ENCODE assay signal across 9 mouse cellular contexts in the genomic region with DNA sequence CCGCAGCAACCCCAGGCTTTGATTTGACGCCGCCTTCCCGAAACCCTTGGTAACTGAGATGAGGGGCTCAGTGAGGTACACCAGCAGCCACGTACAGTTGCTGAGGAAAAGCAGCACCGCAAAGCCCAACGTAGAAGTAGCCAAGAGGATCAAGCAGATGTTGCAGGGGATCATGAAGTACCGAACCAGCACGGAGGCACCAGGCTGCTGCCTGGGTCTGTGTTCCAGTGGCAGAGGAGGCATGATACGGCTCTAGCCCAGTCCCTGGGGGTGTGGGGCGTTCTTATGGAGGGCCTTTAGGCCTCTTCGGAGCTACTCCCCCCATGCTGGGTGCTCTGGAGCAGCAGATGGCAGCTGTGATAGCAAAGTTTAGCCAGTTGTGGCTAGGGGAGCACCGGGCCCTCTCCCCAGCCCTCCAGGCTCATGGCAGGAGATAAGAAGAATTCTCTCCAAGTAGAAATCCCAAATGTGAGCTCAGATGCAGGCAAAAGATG. TPM values are rescaled to one million over a fixed set of nuclear protein-coding genes. Genes with fewer than 3 reads are reported as not detected.
DNase-seq lines count a peak whose midpoint lies in the region; ATAC-seq and TF ChIP-seq lines count a peak whose summit lies in the region.
"Had no signal": no experiment of that assay in that cellular context is flagged by ENCODE, and none has a peak within 500 bp of the region (broad histone marks: within the 10 kb centered on the region; RNA-seq: fewer than 3 reads in every experiment).

No protein-coding gene starts in this region.

- no peak for ATAC-seq in erythroblast, adult 5-6 weeks (replicated peaks; ENCODE audit: low FRiP score, poor library complexity, severe bottlenecking)
- ATAC-seq in liver, embryonic 14.5 days (ENCODE audit: insufficient read depth) = peak; percentile 80
- no peak for ATAC-seq in stomach, postnatal 0 days (ENCODE audit: low FRiP score, low TSS enrichment)

- DNase-seq in right cerebral cortex, postnatal 25 days = peak; percentile 41
- DNase-seq in right cerebral cortex, postnatal 10 days (ENCODE audit: low spot score in 2 of 2) = no peak
- DNase-seq in liver, embryonic 14.5 days (ENCODE audit: low read depth in 3 of 3, low spot score in 3 of 3) = no peak
- no peak for DNase-seq in stomach, postnatal 0 days (ENCODE audit: low spot score)
- DNase-seq in thymus, postnatal 0 days (ENCODE audit: low spot score) = no peak
- no peak for DNase-seq in kidney, adult 11 months

- peak overlapping the region; percentile 52 for H3K4me3 ChIP-seq in erythroblast, embryonic 14.5 days (replicated peaks)
- H3K4me3 ChIP-seq in liver, embryonic 14.5 days (ENCODE audit: insufficient read depth in 1 of 2, low read depth in 2 of 2, low read length in 2 of 2) = peak overlapping the region; percentile 45 to 48
- H3K4me3 ChIP-seq in stomach, postnatal 0 days (ENCODE audit: low read depth, low read length) = no peak overlapping the region

- peak overlapping the region; percentile 50 for H3K9ac ChIP-seq in liver, embryonic 14.5 days (replicated peaks)
- H3K9ac ChIP-seq in stomach, postnatal 0 days (ENCODE audit: low read length) = peak overlapping the region; percentile 8; the same call in 1 of the 2 replicates

- peaks cover 9% of the 10 kb centered on the region for H3K27me3 ChIP-seq in erythroblast, embryonic 14.5 days (ENCODE audit: control insufficient read depth)
- H3K27me3 ChIP-seq in liver, embryonic 14.5 days (ENCODE audit: control insufficient read depth, insufficient read depth, low read length) = no peaks in the 10 kb centered on the region
- H3K27me3 ChIP-seq in stomach, postnatal 0 days (ENCODE audit: control insufficient read depth, insufficient read depth, low read length) = no peaks in the 10 kb centered on the region

- H3K4me2 ChIP-seq in liver, embryonic 14.5 days (ENCODE audit: low read depth) = peak overlapping the region; percentile 69
- H3K4me2 ChIP-seq in stomach, postnatal 0 days (replicated peaks; ENCODE audit: low read depth) = no peak overlapping the region; the same call in 1 of the 2 replicates

- WGBS in liver, embryonic 14.5 days (ENCODE audit: insufficient replicate concordance) = 45% methylated on average over 13 of the region's 13 CpGs
- 86% methylated on average over 13 of the region's 13 CpGs for WGBS in stomach, postnatal 0 days

- H3K9me3 ChIP-seq in erythroblast, embryonic 14.5 days (ENCODE audit: control insufficient read depth, low read length) = no peaks in the 10 kb centered on the region
- no peaks in the 10 kb centered on the region for H3K9me3 ChIP-seq in liver, embryonic 14.5 days (ENCODE audit: control insufficient read depth, low read length)
- H3K9me3 ChIP-seq in stomach, postnatal 0 days (ENCODE audit: control insufficient read depth, low read length) = no peaks in the 10 kb centered on the region

- H3K4me1 ChIP-seq in erythroblast, embryonic 14.5 days (ENCODE audit: control insufficient read depth) = peaks cover 46% of the 10 kb centered on the region
- H3K4me1 ChIP-seq in liver, embryonic 14.5 days (replicated peaks; ENCODE audit: control insufficient read depth in 2 of 2, insufficient read depth in 2 of 2, low read length in 1 of 2) = peaks cover 17 to 40% of the 10 kb centered on the region in 2 experiments
- no peaks in the 10 kb centered on the region for H3K4me1 ChIP-seq in stomach, postnatal 0 days (replicated peaks; ENCODE audit: control insufficient read depth, insufficient read depth)

- peak; percentile 59 for TF ChIP-seq EP300 in liver, embryonic 14.5 days (IDR thresholded peaks at IDR 0.05; ENCODE audit: low read depth)
- TF ChIP-seq EP300 in stomach, postnatal 0 days (optimal IDR thresholded peaks at IDR 0.05) = no peak

- no peak overlapping the region for H3K27ac ChIP-seq in liver, embryonic 14.5 days
- no peak overlapping the region for H3K27ac ChIP-seq in stomach, postnatal 0 days (replicated peaks)

- H3K36me3 ChIP-seq in erythroblast, embryonic 14.5 days (ENCODE audit: control insufficient read depth) = peaks cover under 1% of the 10 kb centered on the region; the same call in 1 of the 2 replicates
- no peaks in the 10 kb centered on the region for H3K36me3 ChIP-seq in liver, embryonic 14.5 days (replicated peaks; ENCODE audit: control insufficient read depth, insufficient read depth, low read depth)
- H3K36me3 ChIP-seq in stomach, postnatal 0 days (ENCODE audit: control insufficient read depth, insufficient read depth, low read length) = no peaks in the 10 kb centered on the region

- no peak for TF ChIP-seq CTCF in liver, embryonic 14.5 days (IDR thresholded peaks at IDR 0.05; ENCODE audit: low read depth)
- no peak for TF ChIP-seq CTCF in stomach, postnatal 0 days (IDR thresholded peaks at IDR 0.05; ENCODE audit: low read depth)

RNA-seq across cellular contexts. Expression of gene Agrn, which starts 11.8 kb away (rescaled TPM):
- polyA plus RNA-seq in erythroblast, embryonic 14.5 days (2012) = 0.45 and 0.51 TPM in 2 replicates
- 24.2 and 26.7 TPM in 2 replicates for total RNA-seq in erythroblast, adult 5-6 weeks (2015; ENCODE audit: low replicate concordance)
- 22.9 and 27.7 TPM in 2 replicates for total RNA-seq in erythroblast, adult 5-6 weeks (2017; ENCODE audit: low replicate concordance)
- 18.5 TPM in 2 replicates for polyA plus RNA-seq in liver, embryonic 14.5 days (2012; rRNA removed)
- polyA plus RNA-seq in liver, embryonic 14.5 days (2014; fragmentation: Nextera tagmentation; extraction: Ambion mirVana) = 6.7 and 7.2 TPM in 2 replicates
- polyA plus RNA-seq in stomach, postnatal 0 days (2015; fragmentation: Nextera tagmentation; extraction: Ambion mirVana) = 17.7 and 21.4 TPM in 2 replicates
- 10.4 and 11.6 TPM in 2 replicates for polyA plus RNA-seq in thymus, postnatal 0 days (2015; fragmentation: Nextera tagmentation; extraction: Ambion mirVana)

RNA-seq across cellular contexts. Expression of gene Isg15, which starts 15.1 kb away (rescaled TPM):
- 0.75 and 0.80 TPM in 2 replicates for polyA plus RNA-seq in erythroblast, embryonic 14.5 days (2012)
- 70.9 and 108 TPM in 2 replicates for total RNA-seq in erythroblast, adult 5-6 weeks (2015; ENCODE audit: low replicate concordance)
- 185 and 281 TPM in 2 replicates for total RNA-seq in erythroblast, adult 5-6 weeks (2017; ENCODE audit: low replicate concordance)
- 5.8 and 6.1 TPM in 2 replicates for polyA plus RNA-seq in liver, embryonic 14.5 days (2012; rRNA removed)
- 0.90 and 1.3 TPM in 2 replicates for polyA plus RNA-seq in liver, embryonic 14.5 days (2014; fragmentation: Nextera tagmentation; extraction: Ambion mirVana)
- polyA plus RNA-seq in stomach, postnatal 0 days (2015; fragmentation: Nextera tagmentation; extraction: Ambion mirVana) = 3.1 and 4.1 TPM in 2 replicates
- 70.8 and 74.6 TPM in 2 replicates for polyA plus RNA-seq in thymus, postnatal 0 days (2015; fragmentation: Nextera tagmentation; extraction: Ambion mirVana)
- total RNA-seq: layer of hippocampus, postnatal 10 days had no signal

RNA-seq across cellular contexts. Expression of gene AW011738, which starts 17.6 kb away (rescaled TPM):
- 0.13 and 0.15 TPM in 2 replicates for polyA plus RNA-seq in erythroblast, embryonic 14.5 days (2012)
- total RNA-seq in erythroblast, adult 5-6 weeks (2015; ENCODE audit: low replicate concordance) = 8.3 and 18.6 TPM in 2 replicates
- total RNA-seq in erythroblast, adult 5-6 weeks (2017; ENCODE audit: low replicate concordance) = 29.9 and 35.8 TPM in 2 replicates
- polyA plus RNA-seq in liver, embryonic 14.5 days (2012; rRNA removed) = 0.49 and 0.66 TPM in 2 replicates
- polyA plus RNA-seq in liver, embryonic 14.5 days (2014; fragmentation: Nextera tagmentation; extraction: Ambion mirVana) = 0.23 TPM in 1 of 2 replicates, not detected in the other
- polyA plus RNA-seq in stomach, postnatal 0 days (2015; fragmentation: Nextera tagmentation; extraction: Ambion mirVana) = 1.2 and 1.6 TPM in 2 replicates
- polyA plus RNA-seq in thymus, postnatal 0 days (2015; fragmentation: Nextera tagmentation; extraction: Ambion mirVana) = 11.4 and 11.9 TPM in 2 replicates

RNA-seq across cellular contexts. Expression of gene Perm1, which starts 30.2 kb away (rescaled TPM):
- not detected in 2 replicates for polyA plus RNA-seq in erythroblast, embryonic 14.5 days (2012)
- 2.3 and 3.6 TPM in 2 replicates for total RNA-seq in erythroblast, adult 5-6 weeks (2015; ENCODE audit: low replicate concordance)
- total RNA-seq in erythroblast, adult 5-6 weeks (2017; ENCODE audit: low replicate concordance) = 4.3 and 4.9 TPM in 2 replicates
- polyA plus RNA-seq in liver, embryonic 14.5 days (2012; rRNA removed) = 0.03 TPM in 2 replicates
- 0.05 TPM in 1 of 2 replicates, not detected in the other for polyA plus RNA-seq in liver, embryonic 14.5 days (2014; fragmentation: Nextera tagmentation; extraction: Ambion mirVana)
- polyA plus RNA-seq in stomach, postnatal 0 days (2015; fragmentation: Nextera tagmentation; extraction: Ambion mirVana) = 4.0 and 4.6 TPM in 2 replicates
- 0.96 and 1.0 TPM in 2 replicates for polyA plus RNA-seq in thymus, postnatal 0 days (2015; fragmentation: Nextera tagmentation; extraction: Ambion mirVana)

RNA-seq across cellular contexts. Expression of gene Plekhn1, which starts 49.2 kb away (rescaled TPM):
- 1.5 and 2.4 TPM in 2 replicates for polyA plus RNA-seq in erythroblast, embryonic 14.5 days (2012)
- 11.0 and 11.1 TPM in 2 replicates for total RNA-seq in erythroblast, adult 5-6 weeks (2015; ENCODE audit: low replicate concordance)
- 9.9 and 12.8 TPM in 2 replicates for total RNA-seq in erythroblast, adult 5-6 weeks (2017; ENCODE audit: low replicate concordance)
- polyA plus RNA-seq in liver, embryonic 14.5 days (2012; rRNA removed) = 9.9 and 10.8 TPM in 2 replicates
- 2.7 and 5.2 TPM in 2 replicates for polyA plus RNA-seq in liver, embryonic 14.5 days (2014; fragmentation: Nextera tagmentation; extraction: Ambion mirVana)
- polyA plus RNA-seq in stomach, postnatal 0 days (2015; fragmentation: Nextera tagmentation; extraction: Ambion mirVana) = 34.0 and 41.9 TPM in 2 replicates
- polyA plus RNA-seq in thymus, postnatal 0 days (2015; fragmentation: Nextera tagmentation; extraction: Ambion mirVana) = 15.6 and 16.3 TPM in 2 replicates

Comparison
In these comparisons a context has a peak if more than half of its experiments do, and no peak if none do; other contexts are left out.
1. RNA of gene Isg15, which starts 15.1 kb away (polyA plus RNA-seq): 70.8 to 74.6 TPM in thymus, postnatal 0 days; 0.90 to 6.1 TPM in liver, embryonic 14.5 days, 3.1 to 4.1 TPM in stomach, postnatal 0 days and 0.75 to 0.80 TPM in erythroblast, embryonic 14.5 days; every median in the first group is over 10 times any median in the second.